Comparison of ENCODE assay signal across 32 mouse cellular contexts in genomic region chr12:11195031-11195430, GRCm38 (mm10). TPM values are rescaled to one million over a fixed set of nuclear protein-coding genes. Genes with fewer than 3 reads are reported as not detected.
DNase-seq lines count a peak whose midpoint lies in the region; ATAC-seq and TF ChIP-seq lines count a peak whose summit lies in the region.
"Had no signal": no experiment of that assay in that cellular context is flagged by ENCODE, and none has a peak within 500 bp of the region (broad histone marks: within the 10 kb centered on the region; RNA-seq: fewer than 3 reads in every experiment).

No protein-coding gene starts in this region.

- intact Hi-C loops in heart, adult 2 months (cut with DNase I), result loop anchor here (5.0 kb wide), 2 partner anchors 92 to 142 kb away; no protein-coding TSS in a partner anchor
- intact Hi-C loops in heart, postnatal 36 days (cut with DNase I), result loop anchor here (5.0 kb wide), 3 partner anchors 72 to 142 kb away; partner anchors contain the start of genes Gen1 and Smc6

- no peak overlapping the region for H3K4me3 ChIP-seq in heart, adult 2 months
- no peak overlapping the region for H3K4me3 ChIP-seq in CH12.LX (replicated peaks in 1 of 3; ENCODE audit: low read depth in 2 of 3, low read length in 2 of 3, poor library complexity in 1 of 3)
- peak overlapping the region; percentile 35 for H3K4me3 ChIP-seq in megakaryocyte, embryonic 14.5 days (replicated peaks)
- H3K4me3 ChIP-seq: heart, embryonic 13.5 days; layer of hippocampus, adult 2 months; midbrain, embryonic 13.5 days had no signal

- H3K9me3 ChIP-seq in CH12.LX (replicated peaks; ENCODE audit: low read length), result no peaks in the 10 kb centered on the region
- no peaks in the 10 kb centered on the region for H3K9me3 ChIP-seq in megakaryocyte, embryonic 14.5 days
- H3K9me3 ChIP-seq: heart, embryonic 13.5 days; midbrain, embryonic 13.5 days had no signal

- no peak for TF ChIP-seq RAD21 in CH12.LX (IDR thresholded peaks at IDR 0.05; ENCODE audit: low read depth, low read length)

- no peaks in the 10 kb centered on the region for H3K79me2 ChIP-seq in heart, adult 2 months (replicated peaks; ENCODE audit: control insufficient read depth, insufficient read depth, low read length)
- no peaks in the 10 kb centered on the region for H3K79me2 ChIP-seq in CH12.LX (replicated peaks; ENCODE audit: control insufficient read depth, extremely low read depth, insufficient read depth, poor library complexity, severe bottlenecking)

- no peak for TF ChIP-seq CTCF in heart, adult 2 months (IDR thresholded peaks at IDR 0.05)
- TF ChIP-seq CTCF in CH12.LX (conservative IDR thresholded peaks at IDR 0.05 in 1 of 2, IDR thresholded peaks at IDR 0.05 in 1 of 2; ENCODE audit: low read depth in 2 of 2, low read length in 2 of 2), result no peak

- TF ChIP-seq EP300 in heart, adult 2 months (IDR thresholded peaks at IDR 0.05; ENCODE audit: insufficient read depth, low read depth, low read length), result no peak
- no peak for TF ChIP-seq EP300 in CH12.LX (IDR thresholded peaks at IDR 0.05; ENCODE audit: low read length)

- H3K9ac ChIP-seq in heart, adult 2 months (ENCODE audit: low read depth, low read length), result no peak overlapping the region
- H3K9ac ChIP-seq in CH12.LX (ENCODE audit: insufficient read depth, low read depth), result no peak overlapping the region
- H3K9ac ChIP-seq: heart, embryonic 13.5 days; hindbrain, embryonic 14.5 days; midbrain, embryonic 13.5 days had no signal

- peak in 1 of 2 experiments; percentile 18 for DNase-seq in heart, adult 2 months
- no peak for DNase-seq in heart, postnatal 36 days
- DNase-seq in 416B (ENCODE audit: low read depth) (peak; percentile 5), CH12.LX (ENCODE audit: extremely low read depth) (no peak)
- no peak for DNase-seq in ovary, postnatal 36 days (ENCODE audit: low spot score)
- DNase-seq: cerebellum, adult 18-20 months; cerebellum, postnatal 14 days; gastrocnemius, postnatal 36 days; kidney, adult 9 months; kidney, postnatal 25 days; layer of hippocampus, postnatal 36 days; right cerebral cortex, postnatal 25 days; thymus, postnatal 14 days had no signal

- in situ Hi-C loops in CH12.LX (cut with MboI; ENCODE audit: low pct_ligation_motif_present, low pct_unique_long_range_greater_than_20kb, low sequenced_read_pairs), result loop anchor here (25.0 kb wide), 1 partner anchor 942 kb away; no protein-coding TSS in a partner anchor

- dilution Hi-C loops in CH12.LX (cut with MboI; ENCODE audit: extremely low pct_ligation_motif_present, extremely low pct_unique_long_range_greater_than_20kb, low sequenced_read_pairs), result no loop called here

- H3K36me3 ChIP-seq in heart, adult 2 months (ENCODE audit: control insufficient read depth, insufficient read depth, low read length), result no peaks in the 10 kb centered on the region
- no peaks in the 10 kb centered on the region for H3K36me3 ChIP-seq in CH12.LX (replicated peaks in 1 of 2; ENCODE audit: control insufficient read depth in 1 of 2, insufficient read depth in 1 of 2, low read length in 1 of 2)
- no peaks in the 10 kb centered on the region for H3K36me3 ChIP-seq in megakaryocyte, embryonic 14.5 days (replicated peaks; ENCODE audit: low read length)
- H3K36me3 ChIP-seq: heart, embryonic 13.5 days; midbrain, embryonic 13.5 days had no signal

- H3K4me1 ChIP-seq in heart, adult 2 months (ENCODE audit: control insufficient read depth, insufficient read depth, low read length), result peaks cover 1% of the 10 kb centered on the region; the same call in 1 of the 2 replicates
- peaks cover 0 to 8% of the 10 kb centered on the region in 2 experiments; a peak in 2 of 4 replicates for H3K4me1 ChIP-seq in CH12.LX (ENCODE audit: control insufficient read depth in 1 of 2, insufficient read depth in 2 of 2)
- H3K4me1 ChIP-seq in megakaryocyte, embryonic 14.5 days, result peaks cover 24% of the 10 kb centered on the region

- WGBS in heart, adult 2 months, result 80% methylated on average over 1 of the region's 1 CpGs

- peak overlapping the region; percentile 22; the same call in 1 of the 2 replicates for H3K4me2 ChIP-seq in CH12.LX (ENCODE audit: insufficient read depth, low read depth, poor library complexity, severe bottlenecking)
- H3K4me2 ChIP-seq: heart, embryonic 13.5 days; hindbrain, embryonic 14.5 days; midbrain, embryonic 13.5 days had no signal

- H3K27me3 ChIP-seq in heart, adult 2 months (ENCODE audit: control insufficient read depth, insufficient read depth, low read length), result no peaks in the 10 kb centered on the region
- H3K27me3 ChIP-seq in CH12.LX (replicated peaks), result no peaks in the 10 kb centered on the region
- no peaks in the 10 kb centered on the region for H3K27me3 ChIP-seq in megakaryocyte, embryonic 14.5 days (replicated peaks)
- H3K27me3 ChIP-seq: heart, embryonic 13.5 days; midbrain, embryonic 13.5 days had no signal

- no peak for ATAC-seq in erythroblast, adult 5-6 weeks (replicated peaks; ENCODE audit: low FRiP score, poor library complexity, severe bottlenecking)
- ATAC-seq: inflammation-experienced regulatory T-cells, adult 6 months; midbrain, embryonic 13.5 days had no signal

- TF ChIP-seq POLR2A in heart, adult 2 months (IDR thresholded peaks at IDR 0.05; ENCODE audit: insufficient read depth, low read depth, low read length), result no peak
- no peak for TF ChIP-seq POLR2A in CH12.LX (IDR thresholded peaks at IDR 0.05; ENCODE audit: low read depth, low read length)

- H3K27ac ChIP-seq in heart, adult 2 months, result peak overlapping the region; percentile 7; the same call in 1 of the 2 replicates
- H3K27ac ChIP-seq in CH12.LX (ENCODE audit: insufficient read depth, low read depth), result no peak overlapping the region
- H3K27ac ChIP-seq: heart, embryonic 13.5 days; hindbrain, embryonic 14.5 days; layer of hippocampus, adult 2 months; macrophage; midbrain, embryonic 13.5 days had no signal

TF ChIP-seq in CH12.LX, 34 proteins besides CTCF, POLR2A, EP300 and RAD21:
- TF ChIP-seq UBTF (IDR thresholded peaks at IDR 0.05; ENCODE audit: low read depth, low read length) (no peak), SMC3 (IDR thresholded peaks at IDR 0.05; ENCODE audit: low read depth, low read length) (no peak), RCOR1 (conservative IDR thresholded peaks at IDR 0.05; ENCODE audit: low read depth, low read length) (no peak), HCFC1 (IDR thresholded peaks at IDR 0.05; ENCODE audit: low read depth, low read length) (no peak), BHLHE40 (IDR thresholded peaks at IDR 0.05; ENCODE audit: low read depth, low read length) (no peak), ZKSCAN1 (IDR thresholded peaks at IDR 0.05; ENCODE audit: borderline replicate concordance, low read depth, low read length) (no peak), ELF1 (IDR thresholded peaks at IDR 0.05; ENCODE audit: low read depth, low read length) (no peak), MEF2A (IDR thresholded peaks at IDR 0.05; ENCODE audit: borderline replicate concordance, low read depth, low read length) (no peak), KAT2A (IDR thresholded peaks at IDR 0.05; ENCODE audit: insufficient replicate concordance, low read length) (no peak), IRF4 (IDR thresholded peaks at IDR 0.05; ENCODE audit: low read depth, low read length) (no peak)

RNA-seq across cellular contexts. Expression of gene Msgn1, which starts 13.7 kb away (rescaled TPM):
- total RNA-seq in heart, adult 2 months (2021), result not detected
- polyA plus RNA-seq in heart, adult 2 months (2012; rRNA removed), result not detected in 2 replicates
- total RNA-seq in heart, postnatal 36 days (2021), result not detected
- total RNA-seq in CH12.LX (2012; rRNA removed) (not detected in 2 replicates), CH12.LX (2014; rRNA removed) (not detected in 2 replicates)
- polyA plus RNA-seq in CH12.LX (2012; ENCODE audit: insufficient read length, low read depth), result not detected in 2 replicates
- not detected in 2 replicates for polyA plus RNA-seq in megakaryocyte, embryonic 14.5 days (2012; ENCODE audit: insufficient read depth, low replicate concordance)
- not detected in 2 replicates for total RNA-seq in erythroblast, adult 5-6 weeks (2015; ENCODE audit: low replicate concordance)
- total RNA-seq in erythroblast, adult 5-6 weeks (2017; ENCODE audit: low replicate concordance), result not detected in 2 replicates
- total RNA-seq: gastrocnemius, adult 18-20 months; gastrocnemius, postnatal 36 days; heart, postnatal 25 days; layer of hippocampus, adult 2 months; layer of hippocampus, postnatal 36 days; left cerebral cortex, postnatal 10 days; liver, adult 2 months had no signal
- polyA plus RNA-seq: embryonic facial prominence, embryonic 11.5 days; forebrain, embryonic 11.5 days; heart, embryonic 13.5 days; hindbrain, embryonic 14.5 days; inflammation-experienced regulatory T-cells, adult 6 months; limb, embryonic 11.5 days; liver, adult 2 months; liver, embryonic 16.5 days; macrophage; midbrain, embryonic 13.5 days; neural tube, embryonic 11.5 days; testis, adult 2 months had no signal

RNA-seq across cellular contexts. Expression of gene Kcns3, which starts 44.2 kb away (rescaled TPM):
- total RNA-seq in heart, adult 2 months (2021), result under 1 TPM; 0.36 to 0.86 TPM
- polyA plus RNA-seq in heart, adult 2 months (2012; rRNA removed), result 0.44 and 0.64 TPM in 2 replicates
- total RNA-seq in heart, postnatal 36 days (2021), result under 1 TPM; 0.35 to 0.72 TPM
- total RNA-seq in CH12.LX (2012; rRNA removed) (not detected in 2 replicates), CH12.LX (2014; rRNA removed) (not detected in 2 replicates)
- polyA plus RNA-seq in CH12.LX (2012; ENCODE audit: insufficient read length, low read depth), result not detected in 2 replicates
- polyA plus RNA-seq in megakaryocyte, embryonic 14.5 days (2012; ENCODE audit: insufficient read depth, low replicate concordance), result not detected in 2 replicates
- not detected in 2 replicates for total RNA-seq in erythroblast, adult 5-6 weeks (2015; ENCODE audit: low replicate concordance)
- not detected in 2 replicates for total RNA-seq in erythroblast, adult 5-6 weeks (2017; ENCODE audit: low replicate concordance)
- total RNA-seq: monocyte, adult 5-6 weeks had no signal
- polyA plus RNA-seq: inflammation-experienced regulatory T-cells, adult 6 months; macrophage had no signal
